Mouse (Mus musculus): ENCODE data around the gene Pitpna.

- TF ChIP-seq CTCF (IDR thresholded peaks at IDR 0.05; ENCODE audit: extremely low read depth, insufficient read length, insufficient replicate concordance, low read depth, low read length) (no peak), POLR2A (IDR thresholded peaks at IDR 0.05; ENCODE audit: low read depth, low read length) (no peak)
Observed at GRCm38 (mm10) chr11:75660081-75660590, 72.2 kb downstream of the Pitpna start.

All from small intestine, adult 2 months (tissue).